Mouse (Mus musculus) myocyte (in vitro differentiated cells): Measurements from ENCODE around the gene Mms22l.
"Not testable (repeated sequence)": the region's sequence is repeated elsewhere in the genome, so short reads cannot be mapped to it uniquely, and the experiment has no call there.

Source experiments
- CEBPB ChIP-seq: IDR thresholded peaks from 2 replicates; pipeline ENCODE4 v1.6.1; 2011; ENCODE audit warnings: mild to moderate bottlenecking, moderate library complexity; ENCODE audit not compliant: poor library complexity, insufficient read depth, severe bottlenecking
- MAX ChIP-seq: IDR thresholded peaks from one replicate; pipeline ENCODE4 v1.6.1; 2011; ENCODE audit warnings: low read depth, mild to moderate bottlenecking, control low read depth
- MYOD1 ChIP-seq, 3 experiments: IDR thresholded peaks; one replicate each; pipeline ENCODE4 v1.6.1; 2011; ENCODE audit warnings: control low read depth in 2 of 3, low read depth in 2 of 3, mild to moderate bottlenecking in 2 of 3, moderate library complexity in 1 of 3; ENCODE audit not compliant: insufficient read length in 2 of 3, control insufficient read depth in 1 of 3
- MYOG ChIP-seq, 3 experiments: IDR thresholded peaks; one replicate each; pipeline ENCODE4 v1.6.1; 2011; ENCODE audit warnings: control low read depth in 2 of 3, low read depth in 2 of 3, mild to moderate bottlenecking in 2 of 3; ENCODE audit not compliant: insufficient read length in 2 of 3, control insufficient read depth in 1 of 3, insufficient read depth in 1 of 3
- POLR2A ChIP-seq: IDR thresholded peaks from one replicate; pipeline ENCODE4 v1.6.1; 2011; ENCODE audit warnings: low read depth, mild to moderate bottlenecking, control low read depth, moderate library complexity; ENCODE audit not compliant: insufficient read length
- POLR2AphosphoS2 ChIP-seq: IDR thresholded peaks from one replicate; pipeline ENCODE4 v1.6.1; 2011; ENCODE audit warnings: low read depth, control low read depth; ENCODE audit not compliant: insufficient read length
- TCF12 ChIP-seq: IDR thresholded peaks from one replicate; pipeline ENCODE4 v1.6.1; 2011; ENCODE audit warnings: mild to moderate bottlenecking, control low read depth; ENCODE audit not compliant: poor library complexity, insufficient read depth, severe bottlenecking

- not testable (repeated sequence) for TF ChIP-seq MYOG (IDR thresholded peaks at IDR 0.05; ENCODE audit: control insufficient read depth in 1 of 3, insufficient read depth in 1 of 3, insufficient read length in 2 of 3, low read depth in 2 of 3); POLR2A; POLR2AphosphoS2; TCF12; CEBPB; MAX; MYOD1 (IDR thresholded peaks at IDR 0.05; ENCODE audit: control insufficient read depth in 1 of 3, insufficient read length in 2 of 3, low read depth in 2 of 3)
Measured at GRCm38 (mm10) chr4:24484046-24484445, 12.2 kb upstream of the Mms22l start.
